Mouse (Mus musculus): ENCODE results near the gene Mphosph6. TPM values are rescaled to one million over a fixed set of nuclear protein-coding genes. Genes with fewer than 3 reads are reported as not detected.

Gene Mphosph6
- total RNA-seq, 4 experiments from 2014 or later, result 20.3 to 24.3 (median 23.2) TPM

DNA sequence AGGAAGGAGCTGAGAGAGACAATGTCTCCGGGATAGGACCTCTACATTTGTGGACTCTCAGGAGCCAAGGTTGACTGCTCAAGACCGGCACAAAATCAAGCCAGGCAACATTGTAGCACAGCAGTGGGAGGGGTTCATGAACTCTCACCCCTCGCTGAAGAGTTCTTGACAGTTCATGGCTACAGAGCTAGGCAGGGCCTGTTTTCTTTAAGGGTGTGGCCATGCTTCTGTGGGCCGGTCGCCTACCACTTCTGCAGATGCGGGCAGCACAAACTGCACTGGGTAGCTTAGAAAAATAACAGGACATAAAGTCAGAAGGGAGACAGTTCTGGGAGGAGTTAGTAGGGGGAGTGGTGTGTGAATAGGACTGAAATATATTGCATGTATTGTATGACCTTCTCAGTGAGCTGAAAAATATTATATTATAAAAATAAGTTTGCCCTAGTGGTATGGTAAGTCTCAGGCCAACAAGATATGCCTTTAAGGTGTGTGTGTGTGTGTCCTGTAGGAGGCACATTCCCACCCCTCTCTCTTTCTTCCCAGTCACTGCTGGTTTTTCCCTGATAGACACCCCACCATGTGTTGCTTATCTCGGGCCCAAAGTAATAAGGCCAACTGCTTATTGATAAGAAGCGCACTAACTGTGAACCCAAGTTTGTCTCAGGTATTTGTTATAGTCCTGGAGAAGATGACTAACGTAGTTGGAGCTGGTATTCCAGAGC lies 30.5 kb downstream of the Mphosph6 start:
- no peak for DNase-seq (ENCODE audit: low spot score in 2 of 2)

GRCm38 (mm10) chr8:117768971-117769370 lies 32.8 kb downstream of the Mphosph6 start:
- no peak for DNase-seq (ENCODE audit: low spot score in 2 of 2)

DNA sequence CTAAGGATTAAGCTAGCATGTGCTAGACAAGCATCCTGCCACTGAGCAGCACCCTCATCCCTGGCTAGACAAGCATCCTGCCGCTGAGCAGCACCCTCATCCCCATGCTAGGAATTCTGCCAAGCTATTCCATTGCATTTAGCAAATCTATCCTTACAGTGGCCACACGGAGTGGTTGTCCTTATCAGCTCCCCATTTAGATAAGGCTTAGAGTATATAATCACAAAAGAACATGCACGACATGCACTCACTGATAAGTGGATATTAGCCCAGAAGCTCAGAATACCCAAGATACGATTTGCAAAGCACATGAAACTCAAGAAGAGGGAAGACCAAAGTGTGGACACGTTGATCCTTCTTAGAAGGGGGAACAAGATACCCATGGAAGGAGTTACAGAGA lies 35.8 kb downstream of the Mphosph6 start:
- DNase-seq (ENCODE audit: low spot score in 2 of 2), result no peak

GRCm38 (mm10) chr8:117764625-117765024 lies 37.1 kb downstream of the Mphosph6 start:
- no peak for DNase-seq (ENCODE audit: low spot score in 2 of 2)

GRCm38 (mm10) chr8:117762776-117763175 lies 39.0 kb downstream of the Mphosph6 start:
- no peak for DNase-seq (ENCODE audit: low spot score in 2 of 2)

GRCm38 (mm10) chr8:117757900-117758299 lies 43.8 kb downstream of the Mphosph6 start:
- no peak for DNase-seq (ENCODE audit: low spot score in 2 of 2)

DNA sequence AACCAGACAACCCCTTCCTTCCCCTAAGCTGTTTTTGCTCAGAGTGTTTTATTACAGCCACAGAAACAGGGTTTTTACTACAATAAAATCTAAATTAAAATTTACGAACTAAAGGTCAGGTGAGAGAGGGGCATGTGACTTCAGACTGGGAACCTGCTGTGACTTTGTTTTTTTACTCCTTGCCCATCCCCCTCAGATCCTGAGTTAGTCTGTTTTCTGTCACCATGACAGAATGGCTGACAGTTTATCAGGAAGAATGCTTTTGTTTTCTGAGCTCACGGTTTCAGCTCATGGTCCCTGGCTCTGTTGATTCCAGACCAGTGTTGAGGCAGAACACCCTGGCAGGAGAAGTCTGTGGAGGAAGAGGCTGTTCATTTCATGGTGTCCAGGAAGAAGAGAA lies 52.3 kb downstream of the Mphosph6 start:
- DNase-seq (ENCODE audit: low spot score in 2 of 2), result no peak

GRCm38 (mm10) chr8:117747886-117748730 lies 53.6 kb downstream of the Mphosph6 start:
- no peak for DNase-seq (ENCODE audit: low spot score in 2 of 2)

DNA sequence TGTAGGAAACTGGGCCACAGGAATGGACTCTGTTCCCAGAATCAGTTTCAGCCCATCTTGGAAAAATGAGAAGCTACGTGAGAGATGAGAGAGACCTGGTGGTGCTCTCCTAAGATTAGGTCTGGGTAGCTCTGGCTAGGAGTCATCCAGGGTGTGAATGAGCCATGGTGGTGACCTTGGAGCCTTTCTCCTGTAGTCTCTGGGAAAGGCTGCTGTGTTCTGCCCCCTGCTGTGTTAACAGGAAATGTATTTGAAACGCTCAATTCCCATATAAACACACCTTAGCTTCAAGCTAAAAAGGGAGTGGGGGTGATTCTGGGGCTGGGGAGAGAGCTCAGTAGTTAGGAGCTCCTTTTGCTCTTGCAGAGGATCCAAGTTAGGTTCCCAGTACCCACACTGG lies 54.3 kb downstream of the Mphosph6 start:
- DNase-seq (ENCODE audit: low spot score in 2 of 2), result no peak

- DNase-seq (ENCODE audit: low spot score in 2 of 2), result no peak
Measured at GRCm38 (mm10) chr8:117746651-117747050, 55.1 kb downstream of the Mphosph6 start.

DNA sequence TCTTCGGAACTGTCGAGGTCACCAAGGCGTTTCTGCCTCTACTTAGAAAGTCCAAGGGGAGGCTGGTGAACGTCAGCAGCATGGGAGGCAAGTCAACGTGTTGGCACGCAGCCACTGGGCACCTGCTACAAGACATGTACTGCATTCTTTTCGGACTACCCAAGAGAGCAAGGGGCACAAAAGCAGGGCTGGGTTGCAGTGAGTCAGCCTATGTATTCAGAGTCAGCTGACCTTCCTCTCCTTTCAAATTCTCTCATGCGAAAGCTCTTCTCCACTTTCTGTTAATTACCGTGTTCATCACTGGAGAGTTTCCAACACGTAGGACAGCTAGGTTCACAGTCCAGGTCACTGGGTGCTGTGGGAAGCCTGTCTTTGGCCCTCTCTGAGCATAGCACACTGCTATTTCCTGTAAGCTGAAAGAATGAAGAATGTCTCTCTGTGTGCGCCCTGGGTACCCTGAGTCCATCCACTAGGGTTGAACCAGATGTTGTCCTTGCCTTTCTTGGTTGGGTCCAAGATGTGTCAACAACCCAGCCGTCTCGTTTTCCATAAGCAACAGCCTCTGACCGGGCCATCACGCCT lies 59.2 kb downstream of the Mphosph6 start:
- DNase-seq (ENCODE audit: low spot score in 2 of 2), result no peak

Other genes with a start within 250 kb of the Mphosph6 start
- gene Sdr42e1, start 128.3 kb downstream of the Mphosph6 start, total RNA-seq (2022), result 1 to 10 TPM; 4.2 to 6.7 (median 4.9) TPM
- gene Hsd17b2, start 100.0 kb downstream of the Mphosph6 start, total RNA-seq (2022), result not detected